Mouse (Mus musculus): ENCODE results near the gene Rasgrp3. TPM values are rescaled to one million over a fixed set of nuclear protein-coding genes. Genes with fewer than 3 reads are reported as not detected.

The Rasgrp3 gene
- polyA plus RNA-seq, 1 experiment from 2014 or later = 5.7 TPM

DNA sequence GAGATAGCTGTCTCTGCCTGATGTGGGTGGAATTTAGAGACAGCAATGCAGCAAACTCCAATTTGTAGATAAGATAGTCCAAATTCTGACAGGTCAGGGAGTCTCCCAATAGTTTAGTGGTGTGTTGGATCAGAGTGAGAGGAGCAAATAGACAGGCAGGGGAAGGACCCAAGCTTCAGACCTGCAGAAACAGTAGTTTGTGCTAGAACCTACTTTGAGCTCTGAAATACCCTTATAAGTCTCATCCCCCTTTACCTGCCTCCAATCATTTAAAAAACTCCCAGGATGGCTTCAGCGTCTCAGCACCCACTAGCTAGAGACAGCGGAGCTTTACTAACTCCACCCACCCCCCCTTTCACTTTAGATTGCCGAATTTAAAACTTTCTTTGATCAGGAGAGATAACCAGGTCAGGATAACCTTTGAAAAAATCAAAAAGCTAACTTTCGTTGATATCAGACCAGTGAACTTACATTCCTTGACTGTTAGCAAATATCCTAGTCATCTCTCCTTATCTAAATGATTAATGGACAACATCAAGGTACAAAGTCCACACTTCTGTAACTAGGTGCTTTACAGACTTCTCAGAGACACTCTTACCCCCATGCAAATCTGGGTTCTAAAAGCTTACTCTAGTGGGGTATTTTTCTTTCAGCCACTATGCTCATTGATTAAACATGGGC lies 41.2 kb downstream of the Rasgrp3 start:
- H3K27me3 ChIP-seq = no peaks in the 10 kb centered on the region
- H3K36me3 ChIP-seq (replicated peaks) = no peaks in the 10 kb centered on the region
- H3K9ac ChIP-seq = no peak overlapping the region
- no peaks in the 10 kb centered on the region for H3K4me1 ChIP-seq
- no peak for ATAC-seq (ENCODE audit: low FRiP score)
- H3K4me3 ChIP-seq (replicated peaks) = no peak overlapping the region
- WGBS = 85% methylated on average over 4 of the region's 4 CpGs
- H3K9me3 ChIP-seq = no peaks in the 10 kb centered on the region
- no peak overlapping the region for H3K4me2 ChIP-seq
- H3K27ac ChIP-seq = no peak overlapping the region

- no peak overlapping the region for H3K4me2 ChIP-seq
- no peaks in the 10 kb centered on the region for H3K4me1 ChIP-seq
- no peak for ATAC-seq (ENCODE audit: low FRiP score)
- no peak overlapping the region for H3K27ac ChIP-seq
- no peak overlapping the region for H3K4me3 ChIP-seq (replicated peaks)
- no peaks in the 10 kb centered on the region for H3K36me3 ChIP-seq (replicated peaks)
- no peaks in the 10 kb centered on the region for H3K27me3 ChIP-seq
- 84% methylated on average over 3 of the region's 3 CpGs for WGBS
- H3K9me3 ChIP-seq = no peaks in the 10 kb centered on the region
- no peak overlapping the region for H3K9ac ChIP-seq
These were observed 42.0 kb downstream of the Rasgrp3 start for GRCm38 (mm10) chr17:75477655-75478054.

DNA sequence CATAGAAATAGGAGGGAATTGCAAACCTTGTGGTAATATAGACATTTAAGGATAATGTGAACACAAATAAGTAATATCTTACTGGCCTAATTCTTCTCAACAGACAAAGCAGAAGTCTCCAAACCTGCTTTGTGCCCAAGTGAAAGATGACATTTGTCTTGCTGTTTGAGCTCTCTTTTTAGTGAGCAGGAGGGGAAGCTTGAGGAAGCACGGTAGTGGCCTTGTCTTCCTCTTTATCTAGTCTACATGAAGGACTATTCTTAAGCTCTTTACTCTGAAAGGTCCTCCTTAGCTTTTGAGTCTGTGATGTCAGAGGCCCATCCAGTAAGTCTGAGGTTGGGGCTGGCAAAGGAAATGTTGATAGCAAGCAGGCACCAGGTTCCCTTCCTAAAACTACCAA lies 43.1 kb downstream of the Rasgrp3 start:
- no peak overlapping the region for H3K4me3 ChIP-seq (replicated peaks)
- no peak overlapping the region for H3K4me2 ChIP-seq
- no peaks in the 10 kb centered on the region for H3K9me3 ChIP-seq
- no peaks in the 10 kb centered on the region for H3K4me1 ChIP-seq
- no peak overlapping the region for H3K9ac ChIP-seq
- no peak overlapping the region for H3K27ac ChIP-seq
- no peaks in the 10 kb centered on the region for H3K36me3 ChIP-seq (replicated peaks)
- ATAC-seq (ENCODE audit: low FRiP score) = no peak
- WGBS = 67% methylated on average over 1 of the region's 1 CpGs
- no peaks in the 10 kb centered on the region for H3K27me3 ChIP-seq

DNA sequence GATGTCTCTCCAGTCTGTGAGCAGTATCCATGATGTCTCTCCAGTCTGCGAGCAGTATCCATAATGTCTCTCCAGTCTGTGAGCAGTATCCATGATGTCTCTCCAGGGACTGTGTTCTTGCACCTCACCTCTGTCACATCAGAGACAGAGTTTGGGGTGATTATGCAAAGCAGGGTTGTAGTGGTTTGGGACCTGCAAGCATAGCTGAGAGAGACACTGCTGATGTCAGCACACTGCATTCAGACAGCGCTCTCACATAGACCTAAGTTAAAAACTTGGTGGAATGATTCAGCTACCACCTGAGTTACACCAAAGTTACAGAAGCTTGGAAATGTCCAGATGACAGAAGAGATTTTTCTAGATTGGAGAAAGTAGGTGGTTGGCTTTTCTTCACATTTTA lies 44.0 kb downstream of the Rasgrp3 start:
- Histone ChIP-seq H3K9ac (no peak overlapping the region), H3K4me2 (no peak overlapping the region), H3K9me3 (no peaks in the 10 kb centered on the region), H3K27ac (no peak overlapping the region), H3K36me3 (replicated peaks) (no peaks in the 10 kb centered on the region), H3K4me1 (no peaks in the 10 kb centered on the region), H3K4me3 (replicated peaks) (no peak overlapping the region), H3K27me3 (no peaks in the 10 kb centered on the region)
- 96% methylated on average over 2 of the region's 2 CpGs for WGBS
- ATAC-seq (ENCODE audit: low FRiP score) = no peak

GRCm38 (mm10) chr17:75480379-75480778 lies 44.7 kb downstream of the Rasgrp3 start:
- Histone ChIP-seq H3K27me3 (no peaks in the 10 kb centered on the region), H3K4me1 (no peaks in the 10 kb centered on the region), H3K4me3 (replicated peaks) (no peak overlapping the region), H3K9me3 (no peaks in the 10 kb centered on the region), H3K4me2 (no peak overlapping the region), H3K27ac (no peak overlapping the region), H3K36me3 (replicated peaks) (no peaks in the 10 kb centered on the region), H3K9ac (no peak overlapping the region)
- 83% methylated on average over 3 of the region's 3 CpGs for WGBS
- no peak for ATAC-seq (ENCODE audit: low FRiP score)

DNA sequence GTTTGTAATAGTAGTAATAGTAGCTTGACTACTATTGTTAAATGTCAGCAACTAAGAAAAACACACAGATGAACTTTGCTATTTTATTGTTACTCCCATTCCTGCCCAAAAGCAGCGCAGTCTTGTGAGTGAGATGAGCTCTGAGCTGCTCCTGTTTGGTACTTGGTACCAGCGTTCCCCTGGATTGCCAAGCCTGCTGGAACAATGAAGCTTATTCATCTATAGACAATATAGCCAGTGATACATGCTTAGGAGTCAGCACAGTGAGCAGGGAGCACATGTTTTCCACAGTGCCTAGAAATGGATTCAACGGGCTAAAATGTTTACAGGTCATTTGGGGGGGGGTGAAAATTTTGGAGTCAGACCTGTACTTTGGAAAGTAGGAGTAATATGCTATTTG lies 50.5 kb downstream of the Rasgrp3 start:
- Histone ChIP-seq H3K36me3 (replicated peaks) (no peaks in the 10 kb centered on the region), H3K27ac (no peak overlapping the region), H3K9me3 (no peaks in the 10 kb centered on the region), H3K9ac (no peak overlapping the region), H3K4me1 (no peaks in the 10 kb centered on the region), H3K4me2 (no peak overlapping the region), H3K4me3 (replicated peaks) (no peak overlapping the region), H3K27me3 (no peaks in the 10 kb centered on the region)
- no peak for ATAC-seq (ENCODE audit: low FRiP score)
- WGBS = 67% methylated on average over 3 of the region's 3 CpGs

- ATAC-seq (ENCODE audit: low FRiP score) = no peak
- Histone ChIP-seq H3K27ac (no peak overlapping the region), H3K27me3 (no peaks in the 10 kb centered on the region), H3K4me3 (replicated peaks) (no peak overlapping the region), H3K4me1 (no peaks in the 10 kb centered on the region), H3K4me2 (no peak overlapping the region), H3K9ac (no peak overlapping the region), H3K9me3 (no peaks in the 10 kb centered on the region), H3K36me3 (replicated peaks) (no peaks in the 10 kb centered on the region)
- WGBS = 68% methylated on average over 4 of the region's 4 CpGs
These were observed 59.5 kb downstream of the Rasgrp3 start for GRCm38 (mm10) chr17:75495213-75495612.

GRCm38 (mm10) chr17:75498241-75498651 lies 62.5 kb downstream of the Rasgrp3 start:
- Histone ChIP-seq H3K9ac (no peak overlapping the region), H3K27me3 (no peaks in the 10 kb centered on the region), H3K4me1 (no peaks in the 10 kb centered on the region), H3K27ac (no peak overlapping the region), H3K9me3 (no peaks in the 10 kb centered on the region), H3K4me3 (replicated peaks) (no peak overlapping the region), H3K4me2 (no peak overlapping the region), H3K36me3 (replicated peaks) (no peaks in the 10 kb centered on the region)
- 93% methylated on average over 6 of the region's 6 CpGs for WGBS
- ATAC-seq (ENCODE audit: low FRiP score) = no peak

DNA sequence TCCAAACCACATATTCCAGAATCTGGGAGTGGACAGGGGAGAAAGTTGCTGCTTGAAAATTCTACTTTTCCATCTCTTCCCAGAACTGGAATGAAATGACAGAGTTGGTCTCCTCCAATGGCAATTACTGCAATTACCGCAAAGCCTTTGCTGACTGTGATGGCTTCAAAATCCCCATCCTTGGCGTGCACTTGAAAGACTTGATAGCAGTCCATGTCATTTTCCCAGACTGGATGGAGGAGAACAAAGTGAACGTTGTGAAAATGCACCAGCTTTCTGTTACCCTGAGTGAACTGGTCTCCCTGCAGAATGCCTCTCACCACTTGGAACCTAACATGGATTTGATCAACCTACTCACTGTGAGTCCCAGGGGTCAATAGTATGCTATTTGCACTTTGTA lies 67.3 kb downstream of the Rasgrp3 start:
- no peak overlapping the region for H3K27ac ChIP-seq
- H3K9me3 ChIP-seq = no peaks in the 10 kb centered on the region
- ATAC-seq (ENCODE audit: low FRiP score) = no peak
- no peaks in the 10 kb centered on the region for H3K4me1 ChIP-seq
- H3K4me3 ChIP-seq (replicated peaks) = no peak overlapping the region
- no peaks in the 10 kb centered on the region for H3K27me3 ChIP-seq
- no peak overlapping the region for H3K9ac ChIP-seq
- no peaks in the 10 kb centered on the region for H3K36me3 ChIP-seq (replicated peaks)
- WGBS = 89% methylated on average over 3 of the region's 3 CpGs
- H3K4me2 ChIP-seq = no peak overlapping the region

DNA sequence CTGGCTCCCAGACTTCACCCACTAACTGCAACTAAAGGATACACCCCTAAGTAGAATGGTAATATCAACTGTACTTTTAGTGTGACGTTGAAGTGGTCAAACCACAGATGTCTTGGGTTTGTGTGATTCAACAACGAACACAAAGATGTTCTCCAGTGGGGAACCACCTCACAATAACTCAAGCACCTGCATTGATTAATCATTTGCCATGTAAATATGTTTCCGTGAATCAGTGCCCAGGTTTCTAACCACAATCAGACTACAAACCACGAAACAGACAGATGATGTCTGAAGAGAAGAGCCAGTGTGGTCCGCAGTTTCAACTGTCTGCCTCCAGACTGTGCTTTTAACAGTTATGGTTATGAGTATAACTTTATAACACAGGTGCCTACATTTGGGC lies 69.4 kb downstream of the Rasgrp3 start:
- Histone ChIP-seq H3K9me3 (no peaks in the 10 kb centered on the region), H3K4me3 (replicated peaks) (no peak overlapping the region), H3K27me3 (no peaks in the 10 kb centered on the region), H3K9ac (no peak overlapping the region), H3K4me2 (no peak overlapping the region), H3K4me1 (no peaks in the 10 kb centered on the region), H3K36me3 (replicated peaks) (no peaks in the 10 kb centered on the region), H3K27ac (no peak overlapping the region)
- WGBS = 90% methylated on average over 5 of the region's 5 CpGs
- ATAC-seq (ENCODE audit: low FRiP score) = no peak

DNA sequence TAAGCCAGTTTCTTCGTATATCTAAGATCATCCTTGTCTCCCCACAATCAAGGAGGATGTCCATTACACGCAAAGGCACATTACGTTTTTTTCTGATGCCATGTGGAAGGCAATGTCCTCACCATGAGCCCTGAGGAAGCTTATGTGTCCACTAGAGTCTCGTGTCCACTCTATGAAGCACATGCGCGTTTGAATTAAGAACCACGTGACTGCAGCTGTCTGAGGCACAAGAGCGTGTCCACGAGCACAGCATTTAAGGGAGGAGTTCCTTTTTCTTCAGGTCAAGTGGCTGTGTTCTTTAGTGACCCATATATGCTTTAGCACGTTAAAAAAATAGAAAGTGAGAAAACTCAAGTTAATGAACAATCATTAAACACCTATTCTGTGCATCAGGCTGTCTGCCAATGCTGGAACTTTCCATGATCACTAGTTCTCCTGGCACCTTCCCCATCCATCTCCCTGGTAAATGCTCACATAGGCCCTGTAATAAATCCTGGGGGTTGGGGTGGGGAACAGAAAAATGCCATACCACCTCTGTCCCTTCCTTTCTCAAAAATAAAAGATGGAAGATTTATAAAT lies 70.5 kb downstream of the Rasgrp3 start:
- H3K4me2 ChIP-seq = no peak overlapping the region
- no peak overlapping the region for H3K9ac ChIP-seq
- no peaks in the 10 kb centered on the region for H3K9me3 ChIP-seq
- H3K4me3 ChIP-seq (replicated peaks) = no peak overlapping the region
- H3K27me3 ChIP-seq = no peaks in the 10 kb centered on the region
- H3K36me3 ChIP-seq (replicated peaks) = no peaks in the 10 kb centered on the region
- ATAC-seq (ENCODE audit: low FRiP score) = no peak
- 95% methylated on average over 10 of the region's 10 CpGs for WGBS
- no peaks in the 10 kb centered on the region for H3K4me1 ChIP-seq
- no peak overlapping the region for H3K27ac ChIP-seq

DNA sequence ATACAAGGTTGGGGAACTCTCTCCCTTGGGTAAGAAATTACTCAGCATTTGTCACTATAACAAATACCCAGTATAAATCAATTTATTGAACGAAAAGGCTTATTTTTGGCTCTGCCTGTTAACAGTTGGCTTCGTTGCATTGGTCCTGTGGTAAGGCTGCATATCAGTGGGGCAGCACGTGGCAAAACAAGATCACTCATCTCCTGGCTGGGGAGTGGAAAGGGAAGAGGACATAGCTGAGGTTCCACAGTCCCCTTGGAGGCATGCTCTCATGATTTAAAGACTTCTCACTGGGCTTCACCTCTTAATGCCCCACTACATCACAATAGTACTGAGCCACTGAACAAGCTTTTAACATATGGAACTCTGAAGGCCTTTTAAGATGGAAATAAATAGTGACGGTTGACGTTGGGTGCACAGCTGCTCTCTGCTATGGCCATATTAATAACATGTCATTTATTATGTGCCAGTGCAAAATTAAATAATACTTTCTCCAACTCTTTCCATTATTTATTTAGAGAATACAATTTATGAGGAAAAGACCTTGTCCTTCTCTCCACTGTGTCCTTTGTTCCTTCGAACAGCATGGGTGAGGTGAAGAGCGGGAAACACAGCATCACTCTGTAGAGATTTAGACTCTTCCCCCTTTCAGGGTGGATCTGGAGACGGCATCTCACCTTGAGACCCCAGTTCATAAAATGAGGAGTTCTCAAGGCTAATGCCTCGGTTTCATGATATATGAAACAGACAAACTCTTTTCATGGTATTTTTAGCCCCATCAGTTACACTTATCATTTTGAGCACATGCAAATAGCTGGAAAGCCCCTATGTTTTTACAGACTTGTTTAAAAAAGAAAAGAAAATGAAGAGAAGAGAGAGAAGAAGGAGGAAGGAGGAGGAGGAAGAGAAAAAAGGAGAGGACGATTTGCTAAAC lies 71.3 kb downstream of the Rasgrp3 start:
- ATAC-seq (ENCODE audit: low FRiP score) = no peak
- H3K4me3 ChIP-seq (replicated peaks) = no peak overlapping the region
- H3K36me3 ChIP-seq (replicated peaks) = no peaks in the 10 kb centered on the region
- no peak overlapping the region for H3K27ac ChIP-seq
- WGBS = 85% methylated on average over 10 of the region's 10 CpGs
- H3K27me3 ChIP-seq = no peaks in the 10 kb centered on the region
- H3K9me3 ChIP-seq = no peaks in the 10 kb centered on the region
- no peaks in the 10 kb centered on the region for H3K4me1 ChIP-seq
- H3K4me2 ChIP-seq = no peak overlapping the region
- no peak overlapping the region for H3K9ac ChIP-seq

All from forebrain, embryonic 12.5 days (tissue).